Mouse (Mus musculus): ENCODE measurements around the gene Lgi1. TPM values are rescaled to one million over a fixed set of nuclear protein-coding genes. Genes with fewer than 3 reads are reported as not detected.

Lgi1 gene
- total RNA-seq, 4 experiments from 2014 or later, result 159 to 183 (median 172) TPM

DNA sequence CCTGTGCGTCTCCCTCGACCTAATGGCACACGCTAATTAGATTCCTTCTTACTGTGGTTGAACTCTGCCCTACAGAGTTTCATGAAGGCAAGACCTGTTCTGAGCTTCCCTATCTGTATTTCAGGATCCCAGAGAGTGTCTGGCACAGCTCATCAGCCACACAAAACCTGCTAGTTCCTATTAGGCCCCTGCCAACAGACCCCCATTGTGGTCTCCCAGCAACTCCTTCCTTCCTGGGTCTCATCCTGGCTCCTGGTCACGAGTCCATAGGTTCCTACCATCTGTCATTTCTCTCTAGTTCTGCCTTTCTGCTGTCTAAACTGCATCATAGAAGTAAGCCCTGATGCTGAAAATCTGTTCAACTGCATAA, 60.7 kb downstream of the Lgi1 start:
- DNase-seq (ENCODE audit: low spot score in 2 of 2), result no peak

DNA sequence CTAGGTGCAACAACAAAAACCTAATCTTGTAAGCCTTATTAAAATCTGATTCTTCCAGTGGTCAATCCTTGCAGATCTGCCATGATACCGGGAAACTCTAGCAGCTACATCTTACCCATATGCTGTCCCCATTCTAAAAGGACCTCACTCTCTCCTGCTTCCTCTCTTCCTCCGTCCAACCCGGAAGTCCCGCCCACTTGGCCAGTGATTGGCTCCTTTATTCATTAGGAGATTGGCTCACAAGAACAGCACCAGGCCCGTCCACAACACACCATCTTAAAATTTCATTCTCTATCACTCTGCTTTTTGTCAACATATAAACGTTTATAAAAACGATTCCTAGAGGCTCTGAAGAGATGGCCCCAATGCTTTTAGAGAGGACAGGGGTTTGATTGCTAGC, 61.5 kb downstream of the Lgi1 start:
- no peak for DNase-seq (ENCODE audit: low spot score in 2 of 2)

DNA sequence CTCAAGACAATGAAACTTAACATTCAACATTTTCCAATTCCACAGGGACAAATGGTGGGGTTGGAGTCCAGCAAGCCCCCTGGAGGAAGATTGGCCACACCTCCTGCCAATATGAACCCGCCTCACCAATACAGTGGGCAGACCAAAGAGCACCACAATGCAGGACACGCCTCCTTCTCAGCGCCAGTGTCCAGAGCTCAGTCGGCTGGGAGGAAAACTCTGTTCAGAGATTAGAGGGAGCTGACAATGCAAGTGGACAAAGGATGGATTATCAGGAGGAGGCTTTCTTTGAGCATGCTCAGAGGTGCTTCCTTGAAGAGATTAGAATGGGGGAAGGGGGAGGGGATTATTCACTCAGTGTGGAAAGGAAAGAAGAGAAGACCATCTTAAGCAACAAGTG, 62.7 kb downstream of the Lgi1 start:
- no peak for DNase-seq (ENCODE audit: low spot score in 2 of 2)

DNA sequence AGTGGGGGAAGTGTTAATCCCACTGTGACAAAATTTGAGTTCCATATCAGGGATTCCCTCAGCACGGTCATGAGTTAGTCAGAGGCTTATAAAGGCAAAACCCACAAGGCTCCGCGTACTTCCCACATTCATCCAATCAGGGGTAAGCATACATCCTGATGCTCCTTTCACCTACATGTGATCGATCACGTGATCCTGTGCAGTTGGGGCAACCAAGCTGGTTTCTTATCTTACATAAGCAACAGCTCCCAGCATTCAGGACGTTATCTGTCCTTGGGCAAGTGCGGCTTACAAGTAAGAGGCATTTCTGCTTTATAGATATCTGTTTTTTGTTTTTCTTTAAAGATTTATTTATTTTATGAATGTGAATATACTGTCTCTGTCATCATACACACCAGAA, 63.7 kb downstream of the Lgi1 start:
- no peak for DNase-seq (ENCODE audit: low spot score in 2 of 2)

DNA sequence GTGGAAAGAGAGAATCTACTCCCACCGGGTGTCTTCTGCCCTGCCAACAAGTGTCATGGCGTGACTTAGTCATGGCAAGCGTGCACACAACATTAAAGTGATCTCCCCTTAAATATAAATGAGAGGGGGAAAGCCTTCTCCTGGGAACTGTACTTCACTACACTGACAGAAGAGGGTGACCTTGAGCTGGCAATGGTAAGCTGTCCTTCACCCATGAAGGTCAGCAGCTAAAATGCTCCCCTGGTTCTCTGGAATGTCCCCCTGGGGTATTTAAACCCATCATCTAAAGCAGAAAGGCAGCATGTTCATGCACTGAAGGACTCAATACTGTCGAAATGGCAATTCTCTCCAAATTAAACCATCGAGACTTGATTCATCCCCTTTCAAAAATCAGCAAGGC, 64.9 kb downstream of the Lgi1 start:
- DNase-seq (ENCODE audit: low spot score in 2 of 2), result no peak

DNA sequence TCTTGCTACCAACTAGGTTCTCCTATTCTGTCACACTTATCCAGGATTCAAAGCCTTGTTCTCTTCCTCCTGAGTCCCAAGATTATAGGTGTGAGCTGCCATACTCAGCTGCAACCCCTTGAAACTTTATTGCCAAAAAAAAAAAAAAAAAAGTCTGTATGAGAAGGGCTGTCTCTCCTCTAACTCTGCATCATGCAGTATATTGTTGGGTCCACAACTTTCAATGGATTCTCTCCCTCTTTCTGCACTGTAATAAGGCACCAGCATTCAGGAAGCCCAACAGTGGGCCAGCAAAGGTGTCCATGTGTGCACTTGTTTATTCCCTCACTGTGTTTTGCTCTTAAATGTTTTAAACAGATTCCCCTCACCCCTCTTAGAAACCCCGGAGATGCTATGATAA, 66.7 kb downstream of the Lgi1 start:
- DNase-seq (ENCODE audit: low spot score in 2 of 2), result no peak

DNA sequence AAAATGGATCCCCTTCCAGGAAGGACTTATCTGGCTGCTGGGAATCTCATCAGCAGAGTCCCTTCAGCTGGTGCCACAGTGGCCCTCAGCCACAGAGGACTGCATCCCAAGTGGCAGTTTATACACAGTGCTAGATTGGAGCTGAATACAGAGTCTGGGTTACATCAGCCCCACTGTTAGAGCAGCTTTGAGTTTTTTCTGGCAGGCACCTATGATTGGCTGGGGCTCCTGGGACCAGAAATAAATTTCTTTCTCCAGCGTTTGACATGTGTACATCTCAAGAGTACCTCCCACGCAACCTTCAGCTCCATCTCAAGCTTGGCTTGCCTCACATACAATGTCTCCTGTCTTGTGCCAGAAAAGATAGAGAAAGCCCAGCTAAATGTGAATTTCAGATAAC, 67.9 kb downstream of the Lgi1 start:
- DNase-seq (ENCODE audit: low spot score in 2 of 2), result peak in 1 of 2 experiments; percentile 23

DNA sequence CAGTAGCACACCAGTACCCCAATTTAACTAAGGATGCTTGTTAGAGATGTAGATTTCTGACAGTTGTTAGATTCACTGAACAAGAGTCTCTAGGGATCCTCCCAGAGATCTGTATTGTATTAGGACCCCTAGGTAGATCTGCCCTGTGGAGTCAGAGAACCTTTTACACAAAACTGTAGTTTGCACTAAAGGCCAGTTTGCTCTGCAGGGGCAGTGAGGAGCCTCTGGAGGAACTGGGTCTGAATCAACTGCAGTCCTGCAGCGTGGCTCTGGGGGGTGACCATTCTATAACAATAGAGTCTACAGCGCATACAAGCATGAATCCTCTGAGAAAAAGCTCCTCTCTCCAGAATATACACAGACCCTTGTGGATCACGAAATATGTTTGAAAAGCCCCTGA, 68.5 kb downstream of the Lgi1 start:
- DNase-seq (ENCODE audit: low spot score in 2 of 2), result no peak

DNA sequence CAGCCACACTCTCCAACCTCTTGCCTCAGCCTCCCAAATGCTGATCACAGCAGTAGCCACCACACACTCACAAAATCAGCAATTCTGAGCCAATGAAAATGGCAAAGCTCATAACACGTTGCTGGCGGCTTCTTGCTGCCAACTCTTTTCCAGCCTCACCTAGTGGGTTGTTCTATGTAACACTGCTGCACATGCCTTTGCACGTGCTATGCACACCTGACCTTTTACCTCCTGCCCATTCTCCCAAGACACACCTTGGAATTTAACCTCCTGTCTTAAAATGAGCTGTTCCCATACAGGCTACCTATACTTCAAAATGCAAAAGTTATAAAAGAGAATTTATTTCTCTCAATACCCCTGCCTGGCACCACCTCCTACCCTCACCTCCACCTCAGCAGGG, 72.2 kb downstream of the Lgi1 start:
- no peak for DNase-seq (ENCODE audit: low spot score in 2 of 2)

DNA sequence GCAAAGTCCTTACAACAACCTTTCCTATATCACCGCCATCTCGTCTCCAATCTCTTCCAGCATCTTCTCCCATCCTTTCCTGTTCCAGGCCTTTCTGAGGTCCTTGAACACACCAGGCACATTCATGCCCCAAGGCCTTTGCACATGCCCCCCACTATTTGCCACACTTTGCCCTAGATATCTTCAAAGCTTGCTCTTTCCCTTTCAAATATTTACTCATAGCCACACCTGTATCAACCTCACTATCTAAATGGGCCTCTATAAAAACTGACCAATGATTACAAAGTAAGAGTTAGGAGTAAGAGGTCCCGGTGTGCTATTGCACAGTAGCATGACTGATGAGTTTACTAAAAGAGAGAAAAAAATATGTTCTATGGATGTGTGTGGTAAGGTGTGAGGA, 73.0 kb downstream of the Lgi1 start:
- DNase-seq (ENCODE audit: low spot score in 2 of 2), result no peak

DNA sequence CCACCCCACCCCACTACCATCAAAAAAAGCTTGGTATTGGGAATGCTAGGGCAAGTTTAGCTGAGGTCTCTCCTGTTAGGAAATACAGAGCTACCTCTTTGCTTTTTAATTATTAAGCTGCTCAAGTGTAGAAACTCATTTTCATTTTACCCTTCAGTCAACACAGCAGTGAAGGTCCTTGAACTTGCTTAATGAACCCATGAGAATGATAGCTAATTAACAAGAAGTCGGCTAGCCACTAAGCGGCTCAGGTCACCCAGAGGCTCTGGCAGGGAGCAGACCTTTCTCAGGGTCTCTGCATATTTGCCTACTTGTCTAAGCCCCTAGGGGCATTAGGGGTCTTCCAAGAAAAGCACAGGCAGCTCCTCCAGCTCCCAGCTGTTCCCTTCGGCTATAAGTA, 75.4 kb downstream of the Lgi1 start:
- no peak for DNase-seq (ENCODE audit: low spot score in 2 of 2)

DNA sequence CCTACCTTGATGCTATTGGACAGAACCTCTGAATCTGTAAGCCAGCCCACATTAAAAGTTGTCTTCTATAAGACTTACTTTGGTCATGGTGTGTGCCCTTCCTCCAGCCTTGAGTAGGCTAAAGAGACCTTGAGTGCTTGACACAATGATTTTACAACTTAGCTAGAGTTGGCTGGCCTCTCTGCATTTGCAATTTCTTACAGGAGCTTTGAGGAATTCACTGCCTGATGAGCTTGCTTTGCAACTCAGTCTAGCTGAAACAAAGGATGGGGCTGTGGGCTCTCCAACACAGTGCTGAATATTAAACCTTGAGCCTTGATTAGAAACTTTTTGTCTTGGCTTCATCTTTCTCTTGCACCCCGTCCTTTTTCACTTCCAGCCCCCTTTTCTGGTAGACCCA, 78.9 kb downstream of the Lgi1 start:
- DNase-seq (ENCODE audit: low spot score in 2 of 2), result no peak

DNA sequence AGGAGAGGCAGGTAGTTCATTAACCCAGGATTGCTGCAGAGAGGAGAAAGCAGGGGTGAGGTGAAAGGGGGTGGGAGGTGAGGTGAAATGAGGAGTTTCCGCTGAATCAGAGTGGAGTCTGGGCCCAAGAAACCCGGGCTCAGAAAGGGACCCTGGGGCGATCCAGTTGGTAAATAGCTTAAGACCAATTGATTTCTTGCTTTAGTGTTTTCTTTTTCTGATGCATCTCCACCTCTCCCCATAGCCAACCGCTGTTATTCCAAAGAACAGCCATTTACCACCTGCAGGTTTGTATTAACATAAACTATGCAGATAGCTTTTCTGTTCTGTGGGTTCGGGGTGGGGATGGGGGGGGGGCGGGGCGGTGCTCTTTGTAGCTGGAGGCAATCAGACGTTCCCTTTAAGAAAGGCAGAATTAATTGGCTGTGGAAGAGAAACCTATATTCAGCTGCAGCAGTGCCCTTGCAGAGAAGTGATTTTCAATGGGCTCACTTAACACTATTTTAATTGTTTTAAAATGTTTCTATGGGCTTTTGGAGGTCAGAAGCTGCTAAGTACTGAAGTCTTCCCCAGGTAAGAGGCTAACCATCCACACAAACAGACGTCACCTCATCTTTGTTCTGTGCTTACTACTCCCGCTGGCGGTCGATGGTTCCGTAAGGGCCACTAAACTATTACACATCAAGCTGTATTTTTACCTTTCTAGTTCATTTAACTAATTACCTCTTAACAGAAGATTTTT, 84.1 kb downstream of the Lgi1 start:
- no peak for DNase-seq (ENCODE audit: low spot score in 2 of 2)

DNA sequence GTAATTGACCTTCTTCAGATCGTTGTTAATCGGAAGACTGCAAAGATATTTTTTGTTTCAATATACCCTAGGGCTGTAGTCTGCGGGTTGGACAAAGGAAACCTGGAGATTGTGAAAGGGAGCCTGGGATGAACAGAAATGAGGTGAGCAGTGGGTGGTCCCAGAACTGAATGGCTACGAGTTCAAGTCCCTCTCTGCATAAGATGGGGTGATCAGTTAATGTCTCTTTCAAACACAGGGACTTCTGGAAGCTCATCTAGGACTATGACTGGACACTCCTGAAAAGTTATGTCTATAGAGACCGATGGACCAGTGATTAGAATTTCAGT, 84.6 kb downstream of the Lgi1 start:
- DNase-seq (ENCODE audit: low spot score in 2 of 2), result no peak

DNA sequence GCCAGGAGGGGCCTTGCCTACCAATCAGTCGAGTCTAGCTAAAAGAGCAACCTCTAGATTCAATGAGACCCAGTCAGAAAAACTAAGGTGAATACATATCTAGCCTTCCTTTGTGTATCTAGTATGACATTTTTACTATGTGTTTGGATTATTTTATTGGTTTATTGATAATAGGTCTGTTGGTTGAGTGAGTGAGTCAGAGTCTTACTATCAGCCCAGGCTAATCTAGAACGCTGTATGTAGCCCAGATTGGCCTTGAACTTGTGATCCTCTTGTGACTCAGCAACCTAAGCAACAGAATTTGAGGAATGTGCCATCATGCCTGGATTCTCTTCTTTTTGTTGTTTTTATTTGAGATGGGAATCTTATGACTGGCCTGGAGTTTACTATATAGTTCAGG, 86.9 kb downstream of the Lgi1 start:
- no peak for DNase-seq (ENCODE audit: low spot score in 2 of 2)

DNA sequence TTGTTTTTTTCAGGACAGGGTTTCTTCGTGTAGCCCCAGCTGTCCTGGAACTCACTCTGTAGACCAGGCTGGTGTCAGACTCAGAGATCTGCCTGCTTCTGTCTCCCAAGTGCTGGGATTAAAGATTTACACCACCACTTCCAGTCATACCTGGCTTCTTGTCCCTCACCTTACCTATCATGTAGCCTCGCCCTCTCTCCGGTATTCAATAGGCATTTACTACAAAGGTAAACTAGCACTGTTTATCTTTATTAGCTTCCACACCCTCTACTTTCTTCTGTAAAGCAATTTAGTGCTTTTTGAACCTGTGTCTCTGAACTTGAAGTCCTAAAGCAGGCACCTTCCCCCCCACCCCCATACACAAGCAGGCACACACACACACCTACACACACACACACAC, 87.4 kb downstream of the Lgi1 start:
- DNase-seq (ENCODE audit: low spot score in 2 of 2), result no peak

DNA sequence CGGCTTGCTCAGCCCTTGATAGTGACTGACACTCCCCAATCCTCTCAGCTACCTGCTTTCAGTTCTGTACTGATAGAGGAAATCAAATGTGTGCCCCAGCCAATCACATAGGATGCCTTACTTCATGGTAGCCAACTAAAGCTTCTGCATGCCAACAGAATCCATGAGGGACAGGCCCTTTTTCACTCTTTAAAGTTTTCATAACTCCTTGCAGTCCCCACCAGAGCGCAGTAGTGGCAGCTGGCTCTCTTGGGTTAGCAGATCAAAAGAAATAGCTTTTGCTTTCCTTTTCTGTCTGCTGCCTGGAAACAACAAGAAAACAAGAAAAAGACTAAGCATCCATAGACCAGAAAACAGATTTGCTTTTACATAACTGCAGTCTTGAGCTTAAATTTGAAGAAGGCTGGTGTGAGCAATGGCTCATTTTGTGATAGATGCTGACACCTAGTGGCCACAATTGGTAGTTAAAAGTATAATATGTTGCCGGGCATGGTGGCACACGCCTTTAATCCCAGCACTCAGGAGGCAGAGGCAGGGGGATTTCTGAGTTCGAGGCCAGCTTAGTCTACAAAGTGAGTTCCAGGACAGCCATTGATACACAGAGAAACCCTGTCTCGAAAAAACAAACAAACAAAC, 88.3 kb downstream of the Lgi1 start:
- DNase-seq (ENCODE audit: low spot score in 2 of 2), result peak; percentile 14 to 39

DNA sequence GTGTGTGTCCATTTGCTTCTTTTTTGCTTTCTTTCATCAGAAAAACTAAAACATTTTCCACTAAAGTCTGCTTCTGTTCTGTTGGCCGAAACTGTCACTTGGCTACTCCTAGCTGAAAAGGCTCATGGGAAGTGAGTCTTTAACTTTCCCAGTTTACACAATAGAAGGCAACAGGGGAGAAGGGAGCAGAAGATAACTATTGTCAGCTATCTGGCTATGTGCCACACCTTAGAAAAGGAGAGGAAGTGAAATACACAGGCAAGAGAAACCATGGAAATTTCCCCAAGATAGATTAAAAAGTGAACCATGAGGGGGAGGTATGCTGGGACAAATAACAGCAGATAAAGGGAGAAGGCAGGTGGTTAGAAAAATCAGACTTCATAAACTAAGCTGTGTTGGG, 89.9 kb downstream of the Lgi1 start:
- DNase-seq (ENCODE audit: low spot score in 2 of 2), result no peak

DNA sequence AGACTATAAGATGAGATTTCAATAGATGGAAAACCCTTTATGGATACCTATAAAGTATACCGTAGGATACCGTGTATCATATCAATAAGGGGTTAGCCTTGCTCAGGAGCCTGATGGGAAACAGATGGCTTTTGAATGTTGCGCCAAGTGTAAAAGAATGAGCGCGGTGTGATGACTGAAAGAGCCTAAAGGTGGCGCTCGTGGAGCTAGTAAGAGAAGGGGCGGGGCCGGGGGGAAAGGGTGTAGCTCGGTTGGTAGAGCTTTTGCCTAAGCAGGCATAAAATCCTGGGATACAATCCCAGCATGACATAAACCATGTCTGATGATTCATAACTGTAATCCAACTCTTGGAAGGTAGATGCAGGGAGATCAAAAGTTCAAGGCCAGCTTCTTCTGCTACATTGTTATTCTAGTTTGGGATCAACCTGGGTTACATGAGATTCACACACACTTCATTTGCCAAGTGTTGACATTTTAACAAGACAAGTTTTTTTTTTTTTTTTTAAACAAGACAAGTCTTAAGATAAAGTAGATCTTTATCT, 90.6 kb downstream of the Lgi1 start:
- DNase-seq (ENCODE audit: low spot score in 2 of 2), result no peak

DNA sequence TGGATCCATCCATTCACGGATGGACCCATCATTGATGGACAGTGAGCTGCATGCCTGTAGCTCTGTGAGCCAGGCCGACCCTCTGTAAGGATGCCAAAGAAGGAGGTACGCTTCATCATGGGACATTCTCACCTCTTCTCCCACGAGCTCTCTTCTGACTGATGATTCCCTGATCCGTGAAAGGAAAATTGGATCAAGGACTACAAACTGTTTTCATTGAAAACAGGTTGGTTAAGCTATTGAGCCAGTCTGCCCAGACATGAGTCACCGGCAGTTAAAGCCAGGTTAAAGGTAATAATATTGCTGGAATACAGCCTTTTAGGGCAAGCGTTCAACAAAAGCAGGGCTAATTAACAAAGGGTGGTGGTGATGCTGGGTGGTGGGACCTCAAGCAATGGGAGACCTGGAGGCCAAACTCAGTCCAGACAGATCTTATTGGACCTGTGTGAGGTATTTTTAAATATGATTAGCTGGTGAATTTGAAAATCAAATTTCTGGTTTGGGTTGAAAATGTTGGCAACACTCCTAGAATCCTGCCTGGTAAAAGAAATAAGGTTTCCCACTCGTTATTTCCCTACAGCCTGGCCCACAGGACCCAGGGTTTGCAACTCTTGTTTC, 92.0 kb downstream of the Lgi1 start:
- DNase-seq (ENCODE audit: low spot score in 2 of 2), result no peak

DNA sequence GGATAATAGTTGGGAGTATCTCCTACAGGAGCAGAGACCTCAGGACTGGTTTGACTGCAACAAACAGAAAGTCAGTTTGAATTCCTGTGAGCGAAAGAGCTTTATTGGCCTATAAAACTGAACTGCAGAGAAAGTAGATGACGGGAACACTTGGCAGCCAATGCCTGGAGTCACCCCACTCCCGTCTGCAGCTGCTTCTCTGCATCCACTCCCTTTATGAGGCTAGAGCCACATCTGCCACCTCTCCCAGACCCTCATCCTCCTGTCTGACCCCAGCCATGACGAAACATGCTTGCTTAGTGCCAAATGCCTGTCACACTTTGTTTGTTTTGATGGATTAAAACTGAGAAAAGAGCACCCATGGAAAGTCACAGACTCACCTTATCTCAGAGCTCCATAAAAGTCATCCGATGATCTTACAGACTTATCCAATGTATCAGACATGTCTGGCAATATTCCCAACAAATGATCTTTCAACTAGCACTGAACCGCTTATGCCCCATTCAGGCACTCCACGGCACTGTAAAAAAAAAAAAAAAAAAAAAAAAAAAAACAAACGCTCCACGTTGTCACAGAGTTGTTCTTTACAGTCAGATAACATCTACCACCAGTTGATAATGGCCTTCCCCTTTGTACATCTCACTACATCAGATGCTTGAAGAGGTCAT, 93.8 kb downstream of the Lgi1 start:
- no peak for DNase-seq (ENCODE audit: low spot score in 2 of 2)

DNA sequence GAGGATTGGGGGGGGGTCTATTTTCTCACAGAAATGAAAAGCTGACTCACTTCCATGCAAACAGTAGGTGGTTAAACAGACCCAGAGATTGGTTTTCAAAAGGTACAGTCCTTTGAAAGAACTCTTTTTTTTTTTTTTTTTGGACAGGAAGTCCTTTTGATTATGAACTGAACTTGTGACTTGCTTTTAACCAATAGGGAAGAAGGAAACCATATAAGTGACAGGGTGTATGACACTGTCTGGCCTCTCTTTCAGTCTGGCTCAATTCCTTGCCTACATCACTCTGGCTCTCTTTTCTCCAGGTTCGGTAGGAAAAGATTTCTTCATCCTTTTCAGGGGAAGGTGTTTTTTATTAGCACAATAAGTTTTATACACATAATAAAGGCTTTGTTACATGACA, 95.0 kb downstream of the Lgi1 start:
- DNase-seq (ENCODE audit: low spot score in 2 of 2), result no peak

All from layer of hippocampus, adult 8-10 months (tissue).